Mouse (Mus musculus): ENCODE measurements around the gene Gm45713. TPM values are rescaled to one million over a fixed set of nuclear protein-coding genes. Genes with fewer than 3 reads are reported as not detected.

Gene Gm45713
- total and polyA plus RNA-seq, 3 experiments: 3.9 TPM; not detected in 2

- Histone ChIP-seq H3K36me3 (ENCODE audit: control insufficient read depth in 1 of 2, insufficient read depth in 2 of 2, low read length in 2 of 2) (no peaks in the 10 kb centered on the region), H3K4me1 (ENCODE audit: control insufficient read depth in 1 of 2, insufficient read depth in 2 of 2, low read length in 2 of 2) (no peaks in the 10 kb centered on the region), H3K4me3 (ENCODE audit: control insufficient read depth in 1 of 2, insufficient read depth in 1 of 2, low read depth in 2 of 2, low read length in 2 of 2) (no peak overlapping the region), H3K27ac (ENCODE audit: control insufficient read depth, low read depth, low read length) (no peak overlapping the region), H3K9ac (ENCODE audit: control insufficient read depth, low read depth, low read length, poor library complexity, severe bottlenecking) (no peak overlapping the region), H3K79me2 (ENCODE audit: control insufficient read depth, insufficient read depth, low read length, poor library complexity) (no peaks in the 10 kb centered on the region), H3K27me3 (ENCODE audit: control insufficient read depth in 1 of 2, insufficient read depth in 2 of 2, low read length in 2 of 2) (no peaks in the 10 kb centered on the region), H3K9me3 (replicated peaks; ENCODE audit: insufficient read depth, low read length) (no peaks in the 10 kb centered on the region)
- TF ChIP-seq KAT2A (conservative IDR thresholded peaks at IDR 0.05; ENCODE audit: low read depth, low read length): no peak
- TF ChIP-seq TCF12 (IDR thresholded peaks at IDR 0.05; ENCODE audit: low read depth, low read length): no peak
- TF ChIP-seq ZKSCAN1 (IDR thresholded peaks at IDR 0.05; ENCODE audit: low read depth, low read length): no peak
- no peak for TF ChIP-seq ZMIZ1 (IDR thresholded peaks at IDR 0.05; ENCODE audit: low read depth, low read length)
- TF ChIP-seq E2F4 (IDR thresholded peaks at IDR 0.05; ENCODE audit: borderline replicate concordance, low read depth, low read length): no peak
- no peak for TF ChIP-seq POLR2AphosphoS2 (IDR thresholded peaks at IDR 0.05; ENCODE audit: low read length)
- TF ChIP-seq SMC3 (IDR thresholded peaks at IDR 0.05; ENCODE audit: low read depth, low read length): no peak
- TF ChIP-seq ZC3H11A (IDR thresholded peaks at IDR 0.05; ENCODE audit: low read depth, low read length): no peak
- TF ChIP-seq CHD1 (IDR thresholded peaks at IDR 0.05; ENCODE audit: low read depth, low read length): no peak
- no peak for TF ChIP-seq CTCF (IDR thresholded peaks at IDR 0.05 in 2 of 3, conservative IDR thresholded peaks at IDR 0.05 in 1 of 3; ENCODE audit: control insufficient read depth in 1 of 3, insufficient read depth in 1 of 3, low read depth in 2 of 3, low read length in 3 of 3, poor library complexity in 1 of 3, severe bottlenecking in 1 of 3)
- no peak for TF ChIP-seq MYC (IDR thresholded peaks at IDR 0.05; ENCODE audit: low read depth, low read length)
- no peak for TF ChIP-seq NELFE (IDR thresholded peaks at IDR 0.05; ENCODE audit: low read depth, low read length)
- no peak for TF ChIP-seq GABPA (IDR thresholded peaks at IDR 0.05; ENCODE audit: low read depth, low read length)
- no peak for TF ChIP-seq MAFK (IDR thresholded peaks at IDR 0.05; ENCODE audit: borderline replicate concordance, low read depth, low read length)
- no peak for TF ChIP-seq UBTF (IDR thresholded peaks at IDR 0.05; ENCODE audit: borderline replicate concordance, insufficient read depth, low read depth, low read length)
- no peak for TF ChIP-seq POLR2A (IDR thresholded peaks at IDR 0.05; ENCODE audit: control insufficient read depth in 1 of 2, insufficient read depth in 1 of 2, low read depth in 1 of 2, low read length in 2 of 2, poor library complexity in 1 of 2)
- no peak for TF ChIP-seq EP300 (IDR thresholded peaks at IDR 0.05; ENCODE audit: low read depth in 1 of 2, low read length in 2 of 2)
- DNase-seq (ENCODE audit: low read depth, low spot score): no peak
These were observed 39.4 kb upstream of the Gm45713 start for GRCm38 (mm10) chr7:45175398-45175797.

GRCm38 (mm10) chr7:45174567-45175280 lies 38.7 kb upstream of the Gm45713 start:
- Histone ChIP-seq H3K79me2 (ENCODE audit: control insufficient read depth, insufficient read depth, low read length, poor library complexity) (no peaks in the 10 kb centered on the region), H3K9ac (ENCODE audit: control insufficient read depth, low read depth, low read length, poor library complexity, severe bottlenecking) (no peak overlapping the region), H3K9me3 (replicated peaks; ENCODE audit: insufficient read depth, low read length) (no peaks in the 10 kb centered on the region), H3K4me3 (ENCODE audit: control insufficient read depth in 1 of 2, insufficient read depth in 1 of 2, low read depth in 2 of 2, low read length in 2 of 2) (no peak overlapping the region), H3K27me3 (ENCODE audit: control insufficient read depth in 1 of 2, insufficient read depth in 2 of 2, low read length in 2 of 2) (no peaks in the 10 kb centered on the region), H3K27ac (ENCODE audit: control insufficient read depth, low read depth, low read length) (no peak overlapping the region), H3K36me3 (ENCODE audit: control insufficient read depth in 1 of 2, insufficient read depth in 2 of 2, low read length in 2 of 2) (no peaks in the 10 kb centered on the region), H3K4me1 (ENCODE audit: control insufficient read depth in 1 of 2, insufficient read depth in 2 of 2, low read length in 2 of 2) (no peaks in the 10 kb centered on the region)
- TF ChIP-seq BHLHE40 (IDR thresholded peaks at IDR 0.05; ENCODE audit: borderline replicate concordance, low read depth, low read length): no peak
- TF ChIP-seq NRF1 (IDR thresholded peaks at IDR 0.05; ENCODE audit: insufficient read depth, low read depth, low read length, poor library complexity, severe bottlenecking): no peak
- no peak for TF ChIP-seq EP300 (IDR thresholded peaks at IDR 0.05; ENCODE audit: low read depth in 1 of 2, low read length in 2 of 2)
- no peak for TF ChIP-seq MYB (IDR thresholded peaks at IDR 0.05; ENCODE audit: low read depth, low read length)
- TF ChIP-seq UBTF (IDR thresholded peaks at IDR 0.05; ENCODE audit: borderline replicate concordance, insufficient read depth, low read depth, low read length): no peak
- TF ChIP-seq GATA1 (IDR thresholded peaks at IDR 0.05; ENCODE audit: low read depth, low read length): no peak
- TF ChIP-seq POLR2A (IDR thresholded peaks at IDR 0.05; ENCODE audit: control insufficient read depth in 1 of 2, insufficient read depth in 1 of 2, low read depth in 1 of 2, low read length in 2 of 2, poor library complexity in 1 of 2): no peak
- TF ChIP-seq MXI1 (IDR thresholded peaks at IDR 0.05; ENCODE audit: low read depth, low read length): no peak
- no peak for TF ChIP-seq ZC3H11A (IDR thresholded peaks at IDR 0.05; ENCODE audit: low read depth, low read length)
- no peak for TF ChIP-seq KAT2A (conservative IDR thresholded peaks at IDR 0.05; ENCODE audit: low read depth, low read length)
- no peak for TF ChIP-seq POLR2AphosphoS5 (IDR thresholded peaks at IDR 0.05; ENCODE audit: borderline replicate concordance, low read depth, low read length)
- no peak for TF ChIP-seq USF1 (IDR thresholded peaks at IDR 0.05; ENCODE audit: low read depth, low read length)
- no peak for TF ChIP-seq TAL1 (IDR thresholded peaks at IDR 0.05; ENCODE audit: low read length)
- no peak for TF ChIP-seq MAFK (IDR thresholded peaks at IDR 0.05; ENCODE audit: borderline replicate concordance, low read depth, low read length)
- no peak for TF ChIP-seq CHD2 (IDR thresholded peaks at IDR 0.05; ENCODE audit: low read length)
- DNase-seq (ENCODE audit: low read depth, low spot score): no peak

All from MEL (cell line).